Mouse (Mus musculus): ENCODE results near the gene Trim63. TPM values are rescaled to one million over a fixed set of nuclear protein-coding genes. Genes with fewer than 3 reads are reported as not detected.

Trim63 gene
- total RNA-seq, 1 experiment from 2014 or later, result not detected

DNA sequence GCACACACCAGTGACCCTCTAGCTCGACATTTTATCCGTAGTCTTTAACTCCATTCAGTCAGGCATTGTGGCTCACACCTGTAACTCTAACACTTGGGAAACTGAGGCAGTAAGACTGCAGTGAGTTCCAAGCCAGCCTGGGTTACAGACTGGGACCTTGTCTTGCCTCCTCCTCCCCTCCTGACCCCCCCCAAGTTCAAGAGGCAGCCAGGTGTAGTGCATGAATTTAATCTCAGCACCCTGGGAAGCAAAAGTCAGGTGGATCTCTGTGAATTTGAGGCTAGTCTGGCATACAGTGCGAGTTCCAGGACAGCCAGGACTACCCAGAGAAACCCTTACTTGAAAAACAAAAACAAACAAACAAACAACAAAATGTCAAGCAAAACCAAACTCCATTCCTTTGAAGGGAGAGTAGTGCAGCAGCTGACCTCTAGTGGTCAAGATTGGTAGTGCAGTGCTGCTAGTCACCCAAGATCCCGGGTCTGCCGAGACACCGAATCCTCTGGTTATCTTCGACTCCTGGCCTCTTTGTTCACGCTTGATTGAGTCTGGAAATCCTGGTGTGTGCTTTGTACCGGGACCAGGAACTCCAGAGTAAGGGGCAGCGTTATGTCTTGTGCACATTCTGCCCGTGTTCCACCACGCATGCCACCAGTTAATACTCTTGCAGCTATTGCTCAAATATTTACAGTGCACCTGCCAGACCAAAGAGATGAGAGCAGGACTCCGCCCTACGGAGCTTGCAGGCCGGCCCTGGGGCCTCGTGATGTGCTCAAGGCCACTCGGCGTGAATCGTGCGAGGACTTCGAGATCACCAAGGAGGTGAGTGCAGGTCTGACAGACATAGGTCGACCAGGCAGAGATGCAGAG, 41.9 kb downstream of the Trim63 start:
- peak; percentile 51; the same call in 1 of the 2 replicates for ATAC-seq (replicated peaks; ENCODE audit: insufficient number of reproducible peaks, low FRiP score, low TSS enrichment, poor library complexity, severe bottlenecking)

GRCm38 (mm10) chr4:134357461-134357771, 42.5 kb downstream of the Trim63 start:
- ATAC-seq (replicated peaks; ENCODE audit: insufficient number of reproducible peaks, low FRiP score, low TSS enrichment, poor library complexity, severe bottlenecking), result 0 out of 2 replicates have a peak, but pooled peaks have one; percentile 12

DNA sequence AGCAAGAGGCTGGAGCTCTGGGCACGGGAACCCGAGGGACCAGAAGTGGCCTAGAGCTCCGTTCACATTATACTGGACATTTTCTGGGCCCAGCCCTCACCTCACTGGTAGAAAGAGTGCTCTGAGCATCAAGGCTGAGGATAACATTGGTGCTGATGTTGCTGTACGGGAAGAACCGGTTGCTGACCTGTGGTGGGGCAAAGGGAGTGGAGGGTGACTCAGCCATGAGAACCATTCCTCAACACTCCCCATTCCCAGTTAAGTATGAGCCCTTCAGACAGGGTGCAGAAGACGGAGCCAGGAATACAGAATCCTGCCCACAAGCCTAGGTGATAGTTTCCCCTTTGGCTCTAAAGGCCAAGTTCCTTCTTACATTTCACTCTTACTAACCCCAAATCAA, 44.7 kb downstream of the Trim63 start:
- ATAC-seq (replicated peaks; ENCODE audit: insufficient number of reproducible peaks, low FRiP score, low TSS enrichment, poor library complexity, severe bottlenecking), result no peak

DNA sequence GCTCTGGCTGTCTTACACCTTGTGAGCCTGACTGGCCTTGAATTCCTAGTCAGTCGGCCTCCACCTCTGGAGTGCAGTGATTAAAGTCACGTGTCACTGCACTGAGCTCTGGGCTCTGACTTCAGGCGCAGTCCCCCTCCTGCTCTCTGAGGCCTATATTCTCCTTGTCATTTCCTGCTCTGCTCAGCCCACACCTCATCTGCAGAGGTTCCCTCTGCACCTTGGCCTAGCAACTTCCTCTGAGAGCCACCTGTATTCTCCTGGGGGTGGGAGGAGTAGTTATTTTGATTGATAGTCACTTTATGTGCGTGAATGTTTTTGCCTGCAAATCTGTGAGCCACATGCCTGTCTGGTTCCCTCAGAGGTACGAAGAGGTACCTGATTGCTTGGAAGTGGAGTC, 46.3 kb downstream of the Trim63 start:
- ATAC-seq (replicated peaks; ENCODE audit: insufficient number of reproducible peaks, low FRiP score, low TSS enrichment, poor library complexity, severe bottlenecking), result no peak

DNA sequence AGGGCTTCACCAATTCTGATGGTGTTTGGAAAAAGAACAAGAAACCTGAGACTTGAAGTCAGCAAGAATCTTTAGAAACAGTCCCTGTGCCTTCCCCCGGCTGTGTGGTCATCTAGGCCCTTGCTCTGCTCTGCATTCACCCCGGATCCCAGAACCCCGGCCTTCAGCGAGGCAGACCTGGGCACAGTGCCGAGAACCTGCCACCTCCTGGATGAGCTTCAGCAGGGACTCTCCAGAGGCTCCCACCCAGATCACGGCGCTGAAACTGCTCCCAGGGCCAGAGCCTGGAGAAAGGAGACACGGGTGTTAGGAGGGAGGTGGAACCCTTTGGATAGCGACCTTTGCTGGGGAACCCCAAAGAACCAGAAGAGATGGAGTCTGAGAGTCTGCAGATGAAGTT, 47.2 kb downstream of the Trim63 start:
- no peak for ATAC-seq (replicated peaks; ENCODE audit: insufficient number of reproducible peaks, low FRiP score, low TSS enrichment, poor library complexity, severe bottlenecking)

DNA sequence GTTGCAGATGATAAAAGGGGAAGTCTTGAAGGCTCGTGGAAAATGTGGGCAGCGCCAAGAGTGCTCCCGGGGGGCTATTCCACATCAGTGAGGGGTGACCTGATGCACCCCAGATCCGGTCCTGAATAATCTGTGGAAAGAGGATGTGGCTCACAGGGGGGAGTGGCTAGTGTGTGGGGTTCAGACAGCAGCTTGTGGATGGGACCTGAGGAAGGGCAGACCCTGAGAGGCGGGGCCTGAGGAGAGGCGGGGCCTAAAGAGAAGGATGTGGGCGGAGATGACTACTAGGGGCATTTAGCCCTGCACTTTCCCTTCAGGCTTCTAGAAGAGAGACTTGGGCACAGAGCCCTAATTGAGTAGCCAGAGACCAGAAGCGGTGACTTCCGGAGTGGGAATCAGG, 47.7 kb downstream of the Trim63 start:
- peak; percentile 76 for ATAC-seq (replicated peaks; ENCODE audit: insufficient number of reproducible peaks, low FRiP score, low TSS enrichment, poor library complexity, severe bottlenecking)

GRCm38 (mm10) chr4:134365280-134365679, 50.4 kb downstream of the Trim63 start:
- no peak for ATAC-seq (replicated peaks; ENCODE audit: insufficient number of reproducible peaks, low FRiP score, low TSS enrichment, poor library complexity, severe bottlenecking)

- ATAC-seq (replicated peaks; ENCODE audit: insufficient number of reproducible peaks, low FRiP score, low TSS enrichment, poor library complexity, severe bottlenecking), result no peak
Observed at GRCm38 (mm10) chr4:134370649-134371221, 55.8 kb downstream of the Trim63 start.

- no peak for ATAC-seq (replicated peaks; ENCODE audit: insufficient number of reproducible peaks, low FRiP score, low TSS enrichment, poor library complexity, severe bottlenecking)
Observed at GRCm38 (mm10) chr4:134371316-134371855, 56.5 kb downstream of the Trim63 start.

GRCm38 (mm10) chr4:134372294-134372747, 57.4 kb downstream of the Trim63 start:
- ATAC-seq (replicated peaks; ENCODE audit: insufficient number of reproducible peaks, low FRiP score, low TSS enrichment, poor library complexity, severe bottlenecking), result peak; percentile 79

GRCm38 (mm10) chr4:134373295-134373694, 58.4 kb downstream of the Trim63 start:
- no peak for ATAC-seq (replicated peaks; ENCODE audit: insufficient number of reproducible peaks, low FRiP score, low TSS enrichment, poor library complexity, severe bottlenecking)

- ATAC-seq (replicated peaks; ENCODE audit: insufficient number of reproducible peaks, low FRiP score, low TSS enrichment, poor library complexity, severe bottlenecking), result no peak
Observed at GRCm38 (mm10) chr4:134374306-134374705, 59.4 kb downstream of the Trim63 start.

GRCm38 (mm10) chr4:134378089-134378615, 63.2 kb downstream of the Trim63 start:
- ATAC-seq (replicated peaks; ENCODE audit: insufficient number of reproducible peaks, low FRiP score, low TSS enrichment, poor library complexity, severe bottlenecking), result no peak

Other genes starting within 250 kb of the Trim63 start
- 1,277 to 1,906 TPM (median 1,626 TPM) in 3 replicates for gene Cd52, start 220.0 kb upstream of the Trim63 start, total RNA-seq (2017)
- gene Ubxn11, start 212.6 kb upstream of the Trim63 start, total RNA-seq (2017), result 8.5 to 13.7 TPM (median 10.6 TPM) in 3 replicates
- 320 to 400 TPM (median 328 TPM) in 3 replicates for gene Sh3bgrl3, start 186.3 kb upstream of the Trim63 start, total RNA-seq (2017)
- 21.6 to 36.1 TPM (median 24.2 TPM) in 3 replicates for gene Cep85, start 128.0 kb upstream of the Trim63 start, total RNA-seq (2017)
- gene Gm7534, start 112.1 kb upstream of the Trim63 start, total RNA-seq (2017), result not detected in 3 replicates
- not detected in 3 replicates for gene Catsper4, start 87.7 kb upstream of the Trim63 start, total RNA-seq (2017)
- not detected in 3 replicates for gene Cnksr1, start 76.7 kb upstream of the Trim63 start, total RNA-seq (2017)
- gene E130218I03Rik, start 71.5 kb upstream of the Trim63 start, total RNA-seq (2017), result 1.4 TPM in 1 of 3 replicates, not detected in the others
- gene Zfp593, start 69.5 kb upstream of the Trim63 start, total RNA-seq (2017), result 2.8 to 8.7 TPM (median 6.0 TPM) in 3 replicates
- gene Gm30191, start 68.2 kb upstream of the Trim63 start, total RNA-seq (2017), result not detected in 3 replicates
- not detected in 3 replicates for gene Grrp1, start 61.0 kb upstream of the Trim63 start, total RNA-seq (2017)
- gene Pdik1l, start 27.2 kb upstream of the Trim63 start, total RNA-seq (2017), result 14.7 to 25.2 TPM (median 21.5 TPM) in 3 replicates
- gene Slc30a2, start 28.1 kb downstream of the Trim63 start, total RNA-seq (2017), result not detected in 3 replicates
- 0.29 TPM in 1 of 3 replicates, not detected in the others for gene Extl1, start 68.7 kb downstream of the Trim63 start, total RNA-seq (2017)
- gene Pafah2, start 81.2 kb downstream of the Trim63 start, total RNA-seq (2017), result 0.64 to 3.8 TPM (median 1.5 TPM) in 3 replicates
- 17.1 to 48.5 TPM (median 25.0 TPM) in 3 replicates for gene Stmn1, start 153.2 kb downstream of the Trim63 start, total RNA-seq (2017)
- 2.3 to 9.8 TPM (median 5.0 TPM) in 3 replicates for gene Paqr7, start 181.6 kb downstream of the Trim63 start, total RNA-seq (2017)
- gene Aunip, start 195.9 kb downstream of the Trim63 start, total RNA-seq (2017), result not detected in 3 replicates
- gene Mtfr1l, start 220.3 kb downstream of the Trim63 start, total RNA-seq (2017), result 35.4 to 39.0 TPM (median 37.6 TPM) in 3 replicates
- 13.0 to 27.3 TPM (median 15.4 TPM) in 3 replicates for gene Selenon, start 237.0 kb downstream of the Trim63 start, total RNA-seq (2017)

Data from monocyte, adult 5-6 weeks (primary cell).